Mouse (Mus musculus): ENCODE results near the gene March10.

GRCm38 (mm10) chr11:105371818-105372217 is 84.7 kb downstream of the March10 start:
- TF ChIP-seq POLR2A (IDR thresholded peaks at IDR 0.05; ENCODE audit: insufficient read depth, low read depth, low read length) (no peak), CTCF (IDR thresholded peaks at IDR 0.05; ENCODE audit: insufficient read depth, low read depth, low read length) (no peak)

All from olfactory bulb, adult 2 months (tissue).